Mouse (Mus musculus): Measurements from ENCODE around the gene Gbf1.
"Not testable (repeated sequence)": the region's sequence is repeated elsewhere in the genome, so short reads cannot be mapped to it uniquely, and the experiment has no call there.

DNA sequence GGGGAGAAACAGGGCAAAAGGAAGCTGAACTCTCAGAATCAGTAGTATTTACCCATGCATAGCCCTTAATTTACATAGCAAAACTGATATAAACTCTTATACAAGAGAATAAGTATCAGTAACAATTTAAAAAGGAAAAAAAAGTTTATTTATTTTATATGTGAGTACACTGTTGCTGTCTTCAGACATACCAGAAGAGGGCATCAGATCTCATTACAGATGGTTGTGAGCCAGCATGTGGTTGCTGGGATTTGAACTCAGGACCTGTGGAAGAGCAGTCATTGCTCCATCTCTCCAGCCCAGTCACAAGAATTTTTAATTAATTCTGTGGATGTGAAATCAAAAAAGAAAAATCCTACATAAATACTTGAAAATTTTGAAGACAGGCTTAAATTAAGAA is 65.0 kb downstream of the Gbf1 start:
- not testable (repeated sequence) for TF ChIP-seq POLR2A (IDR thresholded peaks at IDR 0.05; ENCODE audit: extremely low read depth, insufficient read depth, low read length); CTCF (IDR thresholded peaks at IDR 0.05; ENCODE audit: low read depth, low read length)

Data from liver, adult 2 months (tissue).